Mouse (Mus musculus) urinary bladder, adult 2 months (tissue): ENCODE results near the gene Rad54l2. TPM values are rescaled to one million over a fixed set of nuclear protein-coding genes. Genes with fewer than 3 reads are reported as not detected.
A peak's percentile ranks its signal among the peaks of the same experiment; 100 is the strongest.

Source experiments
- DNase-seq: peaks from one replicate; pipeline ENCODE4 v3.0.0; 2022; ENCODE audit warnings: low spot score
- polyA plus RNA-seq: library from polyadenylated mRNA; depleted of rRNA; stranded (reverse); fragments of >200 nt; gene quantifications from 2 replicates; pipeline ENCODE4 v1.2.3, GENCODE M21; 2012; rRNA removed

The Rad54l2 gene
- polyA plus RNA-seq: 4.3 and 6.8 TPM in 2 replicates

GRCm38 (mm10) chr9:106788812-106789321, at the start of gene Rad54l2:
TSS of gene Rad54l2 (minus strand) at chr9:106789194.
- peak; percentile 84 for DNase-seq

GRCm38 (mm10) chr9:106822381-106823104, 33.5 kb upstream of the Rad54l2 start:
- DNase-seq: peak; percentile 79

- DNase-seq: peak; percentile 55
Measured at GRCm38 (mm10) chr9:106821618-106822380, 32.8 kb upstream of the Rad54l2 start, which contains the start of gene Dcaf1. TSS of gene Dcaf1 (plus strand) at chr9:106821874.

GRCm38 (mm10) chr9:106821050-106821617, 32.1 kb upstream of the Rad54l2 start:
- no peak for DNase-seq

GRCm38 (mm10) chr9:106819201-106819600, 30.2 kb upstream of the Rad54l2 start:
- DNase-seq: no peak

- no peak for DNase-seq
Measured at GRCm38 (mm10) chr9:106818191-106818590, 29.2 kb upstream of the Rad54l2 start.

- DNase-seq: no peak
Measured at GRCm38 (mm10) chr9:106806503-106806902, 17.5 kb upstream of the Rad54l2 start.

GRCm38 (mm10) chr9:106790831-106791230, 1.8 kb upstream of the Rad54l2 start:
- no peak for DNase-seq

GRCm38 (mm10) chr9:106789363-106789762, 369 bp upstream of the Rad54l2 start:
- DNase-seq: no peak

GRCm38 (mm10) chr9:106787979-106788811, 799 bp downstream of the Rad54l2 start:
- peak; percentile 22 for DNase-seq

GRCm38 (mm10) chr9:106785206-106785605, 3.8 kb downstream of the Rad54l2 start:
- DNase-seq: no peak

GRCm38 (mm10) chr9:106783554-106783953, 5.4 kb downstream of the Rad54l2 start:
- no peak for DNase-seq

- no peak for DNase-seq
Measured at GRCm38 (mm10) chr9:106780086-106780485, 8.9 kb downstream of the Rad54l2 start.

- DNase-seq: no peak
Measured at GRCm38 (mm10) chr9:106778319-106778718, 10.7 kb downstream of the Rad54l2 start.

GRCm38 (mm10) chr9:106777423-106777822, 11.6 kb downstream of the Rad54l2 start:
- DNase-seq: no peak

GRCm38 (mm10) chr9:106776116-106776515, 12.9 kb downstream of the Rad54l2 start:
- no peak for DNase-seq

GRCm38 (mm10) chr9:106771770-106772169, 17.2 kb downstream of the Rad54l2 start:
- DNase-seq: no peak

GRCm38 (mm10) chr9:106770216-106770615, 18.8 kb downstream of the Rad54l2 start:
- DNase-seq: no peak

- no peak for DNase-seq
Measured at GRCm38 (mm10) chr9:106769781-106770180, 19.2 kb downstream of the Rad54l2 start.

GRCm38 (mm10) chr9:106756421-106756820, 32.6 kb downstream of the Rad54l2 start:
- DNase-seq: no peak

GRCm38 (mm10) chr9:106755776-106756175, 33.2 kb downstream of the Rad54l2 start:
- DNase-seq: no peak
